Mouse (Mus musculus): ENCODE data around the gene Pdlim5.
"Not testable (repeated sequence)": the region's sequence is repeated elsewhere in the genome, so short reads cannot be mapped to it uniquely, and the experiment has no call there.

Pdlim5 gene

DNA sequence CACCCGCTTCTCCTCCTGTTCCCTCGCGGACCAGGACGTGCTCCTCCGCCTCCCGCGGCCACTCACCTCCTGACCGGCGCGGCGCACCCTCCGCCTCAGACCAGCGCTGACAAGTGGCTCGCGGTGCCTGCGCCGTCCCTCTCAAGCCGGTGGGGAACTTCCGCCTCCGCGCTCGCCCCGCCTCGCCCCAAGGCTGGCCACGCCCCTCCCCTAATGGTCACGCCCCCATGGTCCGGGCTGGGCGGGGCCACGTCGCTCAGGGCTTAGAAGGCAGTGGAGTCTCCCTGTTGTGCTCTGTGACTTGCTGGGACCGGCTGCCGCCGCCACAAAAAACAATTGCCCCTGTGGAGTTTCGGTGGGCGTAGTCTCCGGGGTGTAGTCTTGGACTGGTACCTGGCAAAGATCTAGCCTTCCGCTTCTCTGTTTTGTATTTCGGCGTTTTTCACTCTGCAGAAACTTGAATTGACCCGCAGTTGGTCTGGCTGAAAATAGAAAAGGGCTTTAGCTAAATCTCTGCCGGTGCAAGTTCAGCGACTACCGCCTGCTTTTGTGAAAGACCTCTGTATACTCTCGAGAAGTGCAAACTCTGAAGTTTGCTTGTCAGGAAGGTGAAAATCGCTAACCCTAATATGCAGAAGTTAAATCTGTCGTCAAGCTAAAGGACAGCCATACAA lies at the start of gene Pdlim5:
TSS of gene Pdlim5 (minus strand) at position 177 of the 674 bp plus-strand sequence.
- peak; percentile 97 for DNase-seq

DNA sequence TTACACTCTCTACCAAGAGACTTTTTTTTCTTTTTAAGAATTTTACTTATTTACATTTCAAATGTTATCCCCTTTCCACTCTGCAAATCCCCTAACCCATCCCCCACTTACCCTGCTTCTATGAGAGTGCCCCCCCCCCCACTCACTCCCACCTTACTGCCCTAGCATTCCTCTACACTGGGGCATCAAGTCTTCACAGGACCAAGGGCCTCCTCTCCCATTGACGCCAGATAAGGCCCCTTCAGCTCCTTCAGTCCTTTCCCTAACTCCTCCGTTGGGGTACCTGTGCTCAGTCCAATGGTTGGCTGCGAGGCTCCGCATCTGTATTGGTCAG lies 48.2 kb upstream of the Pdlim5 start:
- DNase-seq = no peak

DNA sequence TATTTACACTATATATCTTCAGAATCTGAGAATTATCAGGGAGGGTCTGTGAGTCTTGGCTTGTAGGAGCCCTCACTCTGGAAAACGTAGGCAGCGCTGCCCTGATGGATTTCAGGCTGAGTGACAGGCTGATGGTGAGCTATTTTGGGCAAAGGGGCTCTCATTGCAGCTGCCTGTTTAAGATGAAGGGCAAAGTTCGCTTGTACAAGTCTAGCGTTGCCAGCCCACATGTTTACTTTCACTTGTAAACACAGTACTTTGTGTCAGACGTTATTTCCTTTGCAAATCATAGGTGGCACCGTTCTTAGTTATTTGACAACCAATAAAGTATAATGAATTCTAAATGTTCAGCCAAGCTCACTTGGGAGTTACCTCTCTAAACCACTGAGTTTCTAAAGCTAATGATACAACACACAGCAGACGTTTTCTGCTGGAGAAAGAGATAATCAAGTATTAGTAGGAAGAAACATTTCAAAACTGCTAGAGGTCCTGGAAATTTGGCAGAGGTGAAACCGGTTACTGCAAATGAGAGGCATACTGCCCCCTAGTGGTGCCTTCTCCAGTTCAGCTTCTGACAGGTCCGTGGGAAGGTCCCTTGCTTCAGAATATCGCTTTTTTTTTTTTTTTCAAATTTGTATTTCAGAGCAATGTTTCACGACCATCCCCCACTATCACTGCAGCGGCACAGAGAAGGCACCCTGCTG lies 47.7 kb upstream of the Pdlim5 start:
- DNase-seq = peak; percentile 94

DNA sequence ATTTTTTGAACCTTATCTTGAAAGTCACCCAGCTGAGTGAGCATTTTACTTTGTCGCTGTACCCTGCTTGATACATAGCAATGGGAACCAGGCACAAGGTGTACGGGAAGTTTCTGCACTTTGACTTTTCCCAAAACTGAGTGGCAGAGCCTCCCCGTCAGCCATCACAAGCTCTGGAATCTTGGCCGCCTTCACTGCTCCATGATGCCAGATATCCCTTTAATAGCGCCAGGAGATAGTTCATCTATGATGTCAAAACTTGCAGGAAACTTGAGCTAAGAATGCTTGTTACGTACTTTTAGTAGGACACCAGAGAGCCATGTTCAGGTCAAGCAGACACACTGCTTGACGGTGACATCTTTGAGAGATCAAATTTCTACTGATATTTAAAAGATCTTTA lies 46.7 kb upstream of the Pdlim5 start:
- DNase-seq = no peak

DNA sequence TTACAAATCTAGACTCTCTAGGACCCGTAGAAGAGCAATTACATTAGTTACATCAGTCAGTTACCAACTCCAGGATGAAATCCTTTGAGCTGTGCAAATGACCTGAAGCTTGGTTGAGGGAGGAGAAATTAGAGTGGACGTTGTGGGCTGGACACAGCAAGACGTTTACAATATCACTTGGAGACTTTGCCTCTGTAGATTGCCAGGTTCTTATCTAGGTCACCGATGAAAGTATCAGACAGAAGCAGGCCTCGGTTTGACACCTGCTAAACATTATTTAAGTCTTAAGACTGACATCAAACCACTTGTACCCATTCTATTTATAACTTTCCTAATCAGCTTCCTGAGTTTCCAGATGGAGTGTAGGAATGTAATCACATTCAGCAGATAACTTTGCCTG lies 45.6 kb upstream of the Pdlim5 start:
- no peak for DNase-seq

DNA sequence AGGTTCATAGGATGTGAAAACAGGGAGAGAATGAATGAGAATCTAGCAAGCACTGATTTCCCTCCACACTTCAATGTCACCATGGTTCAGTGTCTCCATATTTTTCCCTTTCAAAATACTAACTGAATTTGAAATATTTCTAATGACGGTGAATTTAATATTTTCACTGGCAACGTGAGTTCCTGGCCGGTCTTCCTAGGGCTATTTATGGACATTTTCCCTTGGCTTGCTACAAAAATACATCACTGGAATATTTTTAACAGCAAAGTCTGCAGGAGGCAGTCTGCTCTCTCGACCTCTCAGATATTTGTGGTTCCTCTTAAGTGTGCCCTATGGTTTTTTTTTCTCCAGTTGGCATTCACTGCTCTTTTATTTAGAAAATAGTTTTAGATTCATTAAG lies 44.7 kb upstream of the Pdlim5 start:
- DNase-seq = peak; percentile 21

DNA sequence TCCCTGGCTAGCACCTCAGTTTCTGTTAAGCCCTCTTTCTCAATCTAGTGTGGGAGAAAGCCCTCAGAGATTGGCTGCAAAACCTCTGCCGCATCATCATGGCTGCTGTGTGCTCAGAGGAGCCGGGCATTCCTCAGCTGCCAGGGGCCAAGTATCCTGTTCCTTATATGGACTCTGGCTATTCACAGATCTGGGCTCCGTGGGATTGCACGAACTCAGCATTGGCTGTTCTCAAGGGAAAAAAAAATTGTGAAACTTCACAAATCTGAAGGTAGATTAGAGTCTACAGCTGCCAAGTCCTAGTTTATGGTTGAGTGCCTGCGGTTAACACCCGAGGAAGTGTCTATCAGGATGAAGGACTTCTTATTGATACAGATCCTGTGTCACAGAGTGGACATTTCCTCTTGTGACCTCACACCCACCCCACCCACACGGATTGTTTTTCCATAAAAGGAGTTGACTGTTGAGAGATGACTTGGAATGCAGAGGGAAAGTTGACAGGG lies 44.1 kb upstream of the Pdlim5 start:
- peak; percentile 71 for DNase-seq

DNA sequence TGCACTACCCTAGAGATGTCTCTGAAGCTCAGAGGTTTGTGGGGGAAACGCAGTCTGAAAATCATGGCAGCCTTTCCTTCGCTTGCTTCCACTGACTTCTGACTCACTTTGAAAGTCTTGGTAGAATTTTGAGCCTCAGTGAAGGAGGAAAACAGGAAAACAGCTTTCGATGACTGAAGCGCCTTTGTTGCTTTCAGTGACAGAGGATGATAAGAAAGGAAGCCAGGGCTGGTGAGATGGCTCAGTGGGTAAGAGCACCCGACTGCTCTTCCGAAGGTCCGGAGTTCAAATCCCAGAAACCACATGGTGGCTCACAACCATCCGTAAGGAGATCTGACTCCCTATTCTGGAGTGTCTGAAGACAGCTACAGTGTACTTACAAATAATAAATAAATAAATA lies 43.1 kb upstream of the Pdlim5 start:
- DNase-seq = not testable (repeated sequence)

DNA sequence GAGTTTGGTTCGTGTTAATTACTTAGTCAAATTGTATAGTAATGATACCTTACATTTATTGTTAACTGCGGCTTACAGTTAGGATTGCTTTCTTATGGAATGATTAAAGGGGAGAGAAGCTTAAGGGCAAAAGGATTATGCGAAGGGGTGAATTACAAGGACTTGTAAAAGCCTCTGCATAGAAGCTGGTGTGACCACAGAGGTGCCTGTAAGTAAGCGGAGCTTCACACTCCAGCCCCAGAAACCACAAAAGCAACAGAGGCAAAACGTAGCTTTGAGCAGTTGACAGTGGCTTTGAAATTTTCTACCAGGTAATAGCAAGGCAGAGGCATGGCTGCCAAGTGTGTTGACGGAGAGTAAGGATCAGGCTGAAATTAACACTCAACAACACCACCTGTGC lies 41.3 kb upstream of the Pdlim5 start:
- DNase-seq = no peak

DNA sequence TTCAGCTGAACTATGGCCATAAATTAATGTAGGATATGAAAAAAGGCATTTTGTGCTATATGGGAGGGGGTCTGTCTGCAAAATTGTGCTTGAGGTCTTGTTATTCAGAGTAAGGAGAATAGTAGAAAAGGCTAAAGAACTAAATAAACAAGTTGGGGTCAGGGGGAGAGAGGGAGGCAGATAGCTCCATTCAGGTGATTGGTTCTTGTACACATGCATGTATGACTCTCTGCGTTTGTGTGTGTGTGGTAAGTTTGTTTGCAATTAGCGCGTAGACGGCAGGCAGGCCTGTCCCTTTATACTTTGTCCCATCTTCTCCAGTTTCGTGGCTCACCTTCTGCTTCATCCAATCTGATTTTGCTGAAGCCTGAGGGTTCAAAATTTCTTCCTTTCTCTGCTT lies 40.7 kb upstream of the Pdlim5 start:
- DNase-seq = no peak

DNA sequence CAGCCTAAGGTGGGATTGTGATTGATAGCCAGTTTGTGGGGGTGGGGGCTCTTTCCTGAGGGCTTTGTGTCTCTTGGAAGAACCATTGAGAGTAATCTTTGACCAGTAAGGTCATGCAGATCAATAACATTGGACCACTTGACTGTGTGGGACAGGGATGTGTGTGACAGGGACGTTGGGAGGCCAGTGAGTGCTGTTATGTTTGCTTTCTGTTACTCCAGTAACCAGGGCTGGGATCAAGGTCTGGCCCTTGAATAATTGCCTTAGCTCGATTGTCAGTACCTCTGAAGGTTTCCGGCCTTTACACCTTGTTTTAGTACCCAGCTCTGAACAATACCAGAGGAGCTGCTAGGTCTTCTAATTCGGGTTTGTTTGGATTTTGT lies 39.3 kb upstream of the Pdlim5 start:
- DNase-seq = no peak

DNA sequence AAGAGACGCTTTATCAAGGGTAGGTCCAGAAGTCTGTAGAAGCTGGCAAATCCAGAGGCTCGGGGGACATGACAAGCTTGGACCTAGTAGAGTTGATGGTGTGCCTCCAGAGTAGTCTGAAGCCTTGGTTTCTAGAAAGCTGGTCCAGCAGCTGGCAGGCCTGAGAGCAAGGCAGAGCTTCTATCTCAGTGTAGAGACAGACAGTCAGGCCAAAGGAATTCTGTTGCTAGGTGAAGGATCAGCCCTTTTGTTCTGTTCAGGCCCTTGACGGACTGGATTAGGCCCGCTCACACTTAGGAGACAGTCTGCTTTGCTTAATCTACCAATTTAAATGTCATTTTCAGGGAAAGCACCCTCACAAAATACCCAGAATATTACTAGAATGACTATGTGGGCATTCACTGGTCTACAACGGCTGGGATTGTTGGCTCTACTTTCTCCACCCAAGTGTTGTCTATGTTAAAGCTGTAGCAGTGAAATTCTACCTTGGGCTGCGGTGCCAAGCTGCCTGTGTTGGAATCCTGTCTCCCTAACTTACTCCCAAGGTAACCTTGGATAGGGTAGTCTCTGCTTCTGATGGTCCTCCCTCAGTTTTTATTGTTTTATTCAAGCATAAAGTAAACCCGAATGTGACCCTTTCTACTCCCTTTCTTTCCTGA lies 38.8 kb upstream of the Pdlim5 start:
- DNase-seq = no peak

DNA sequence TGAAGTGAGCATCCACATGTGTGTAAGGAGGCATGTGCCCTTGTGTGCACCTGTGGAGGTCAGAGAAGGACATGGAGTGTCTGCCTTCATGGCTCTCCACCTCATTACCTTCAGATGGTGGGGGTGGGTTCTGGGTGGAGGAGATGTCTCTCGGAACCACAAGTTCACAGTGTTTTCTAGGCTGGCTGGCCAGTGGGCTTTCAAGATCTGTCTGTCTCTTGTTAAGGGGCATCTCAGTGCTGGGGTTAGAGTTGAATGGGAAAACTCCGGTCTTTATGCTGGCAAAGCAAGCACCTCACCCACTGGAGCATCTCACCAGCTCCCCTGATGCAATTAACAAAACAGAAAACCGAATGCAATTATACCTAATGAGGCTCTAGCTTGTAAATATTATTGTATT lies 36.0 kb upstream of the Pdlim5 start:
- DNase-seq = no peak

DNA sequence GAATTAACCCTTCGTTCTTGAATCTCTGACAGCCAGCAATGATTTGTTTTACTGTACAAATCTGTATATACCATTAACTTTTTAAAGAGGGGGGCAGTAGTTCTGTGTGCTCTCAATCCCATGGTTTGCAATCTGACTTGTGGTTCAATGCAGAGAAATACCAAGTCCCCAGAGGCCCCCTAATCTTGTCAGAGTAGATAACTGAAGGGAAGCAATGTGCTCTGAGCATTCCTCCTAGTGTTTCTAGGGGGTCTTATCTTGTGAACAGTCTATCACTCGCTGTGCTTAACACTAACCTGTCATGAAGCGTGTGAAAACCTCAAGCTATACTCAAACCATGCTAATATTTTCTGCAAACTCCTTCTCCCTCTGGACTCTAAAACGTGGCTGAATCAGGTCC lies 34.6 kb upstream of the Pdlim5 start:
- no peak for DNase-seq

DNA sequence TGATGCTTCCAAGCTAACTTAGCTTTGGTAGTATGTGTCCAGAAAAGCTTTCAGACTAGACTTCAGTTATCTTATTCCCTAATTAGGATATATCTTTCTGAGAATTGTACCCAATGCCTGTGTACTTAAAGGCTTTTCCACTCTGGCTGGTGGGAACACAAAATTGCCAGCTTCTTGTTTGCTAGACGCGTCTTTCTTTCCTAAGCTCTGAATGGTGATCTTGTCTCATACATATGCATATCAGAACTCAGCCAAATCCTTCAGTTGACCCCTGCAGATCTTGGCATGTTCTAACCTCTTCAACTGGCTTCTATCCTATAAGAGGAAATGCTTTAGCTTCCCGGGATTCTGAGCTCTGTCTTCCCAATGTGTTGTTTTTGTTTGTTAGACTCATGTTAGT lies 31.3 kb upstream of the Pdlim5 start:
- DNase-seq = no peak

DNA sequence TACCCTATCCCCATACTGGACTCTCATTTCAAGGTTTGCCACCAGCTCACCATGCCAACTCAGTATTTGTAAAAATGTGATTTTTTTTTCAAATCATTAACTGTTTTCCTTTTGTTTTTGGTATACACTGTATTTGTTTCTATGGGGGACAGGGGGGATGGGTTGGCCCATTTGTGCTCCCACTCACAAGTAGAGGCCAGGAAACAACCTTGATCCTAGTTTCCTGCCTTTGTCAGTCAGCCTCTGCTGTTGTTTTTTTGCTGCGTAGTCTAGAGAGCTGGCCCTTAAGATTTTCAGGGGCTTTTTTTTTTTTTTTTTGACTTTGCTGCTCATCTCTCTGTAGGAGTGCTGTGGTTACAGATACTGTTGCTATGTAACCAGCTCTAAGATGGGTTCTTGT lies 28.6 kb upstream of the Pdlim5 start:
- no peak for DNase-seq

DNA sequence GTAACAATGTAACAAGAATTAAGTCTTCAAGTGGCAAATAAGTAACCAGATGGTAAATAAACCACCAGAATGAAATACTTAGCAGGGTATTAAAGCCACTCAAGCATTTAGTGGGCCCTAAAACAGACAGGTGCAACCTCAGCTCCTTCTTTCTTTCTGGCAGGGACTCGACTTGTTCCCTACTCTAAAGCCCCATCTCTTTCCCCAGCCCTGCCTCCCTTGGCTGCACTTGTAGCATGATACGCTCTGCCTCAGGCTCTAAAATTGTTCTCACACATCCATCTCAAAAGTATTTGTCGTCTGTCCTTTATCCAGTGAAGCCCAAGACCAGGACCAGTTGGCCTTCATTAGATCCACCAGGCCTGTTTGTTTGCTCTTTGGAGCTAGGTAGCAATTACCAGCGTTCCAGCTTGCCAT lies 28.0 kb upstream of the Pdlim5 start:
- peak; percentile 85 for DNase-seq

DNA sequence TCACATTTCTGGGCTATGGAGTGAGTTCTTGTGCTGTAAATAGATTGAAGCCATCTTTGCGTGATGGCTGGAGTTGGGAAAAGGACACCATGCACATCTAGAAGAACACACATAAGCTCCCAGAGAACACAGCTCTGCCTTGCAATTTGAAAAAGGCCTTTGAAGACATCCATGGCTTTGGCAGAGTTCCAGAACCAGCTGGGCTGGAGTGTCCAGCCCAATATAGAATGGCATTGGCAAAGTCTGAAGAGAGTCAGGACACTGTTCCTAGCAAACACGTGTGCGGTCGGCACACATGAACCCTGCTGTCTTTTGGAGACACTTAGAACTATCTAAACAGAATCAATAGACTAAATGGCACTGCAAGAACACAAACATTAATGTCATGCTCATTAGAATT lies 26.7 kb upstream of the Pdlim5 start:
- DNase-seq = no peak

DNA sequence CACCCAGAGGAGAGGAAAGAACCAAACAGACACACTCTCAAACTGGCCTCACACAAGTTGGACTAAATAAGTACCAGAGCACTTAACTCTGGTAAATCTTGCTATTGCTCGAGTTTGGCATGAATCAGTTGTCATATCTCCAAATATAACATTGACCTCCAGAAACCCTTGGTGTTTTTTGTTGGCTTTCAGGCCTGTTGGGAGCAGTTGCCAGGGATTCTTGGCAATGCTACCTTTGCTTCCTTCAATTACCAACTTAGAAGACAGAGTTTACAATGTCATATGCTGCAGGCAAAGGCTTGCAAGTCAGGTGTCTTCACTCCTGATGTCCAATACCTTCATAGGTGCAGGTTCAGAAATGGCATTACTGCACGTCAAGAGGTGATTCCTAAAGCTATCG lies 26.0 kb upstream of the Pdlim5 start:
- DNase-seq = peak; percentile 15

DNA sequence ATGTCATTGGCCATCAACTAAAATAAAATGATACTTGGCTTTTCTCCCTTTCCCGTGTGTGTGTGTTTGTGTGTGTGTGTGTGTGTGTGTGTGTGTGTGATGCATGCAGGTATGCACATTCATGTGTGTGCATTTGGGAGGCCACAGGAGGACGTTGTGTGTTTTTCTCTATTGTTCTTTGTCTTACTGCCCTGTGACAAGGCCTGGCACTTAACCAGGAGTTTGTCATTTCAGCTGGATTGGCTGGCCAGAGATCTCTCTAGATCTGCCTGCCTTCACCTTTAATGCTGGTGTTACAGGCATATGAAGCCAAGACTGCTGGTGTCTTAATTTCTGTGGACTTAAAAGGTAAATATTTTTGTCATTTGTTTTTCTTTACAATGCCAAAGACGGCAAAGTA lies 22.5 kb upstream of the Pdlim5 start:
- no peak for DNase-seq

DNA sequence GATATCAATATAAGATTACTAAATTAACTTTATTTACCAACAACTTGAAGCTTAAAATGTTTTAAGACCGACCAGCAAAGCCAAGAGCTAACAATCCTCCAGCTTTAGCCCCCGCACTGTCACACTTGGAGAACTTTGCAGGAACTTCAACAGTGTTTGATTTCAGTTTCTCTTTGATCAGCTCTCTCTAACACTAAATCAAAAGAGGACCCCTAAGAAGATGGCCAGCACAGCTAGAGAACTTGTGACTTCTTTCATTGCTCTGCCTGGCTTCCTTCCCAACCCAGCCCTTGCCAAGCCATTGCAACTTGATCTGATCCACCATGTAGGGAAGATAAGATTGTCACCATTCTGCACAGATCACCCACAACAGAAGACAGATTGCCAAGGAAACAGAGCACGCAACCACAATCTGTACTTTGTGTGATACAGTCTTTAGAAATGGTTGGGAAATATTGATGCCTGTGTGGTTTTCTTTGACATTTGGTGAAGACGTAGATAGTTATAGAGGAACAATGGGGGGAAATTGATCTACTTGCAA lies 17.9 kb upstream of the Pdlim5 start:
- no peak for DNase-seq

DNA sequence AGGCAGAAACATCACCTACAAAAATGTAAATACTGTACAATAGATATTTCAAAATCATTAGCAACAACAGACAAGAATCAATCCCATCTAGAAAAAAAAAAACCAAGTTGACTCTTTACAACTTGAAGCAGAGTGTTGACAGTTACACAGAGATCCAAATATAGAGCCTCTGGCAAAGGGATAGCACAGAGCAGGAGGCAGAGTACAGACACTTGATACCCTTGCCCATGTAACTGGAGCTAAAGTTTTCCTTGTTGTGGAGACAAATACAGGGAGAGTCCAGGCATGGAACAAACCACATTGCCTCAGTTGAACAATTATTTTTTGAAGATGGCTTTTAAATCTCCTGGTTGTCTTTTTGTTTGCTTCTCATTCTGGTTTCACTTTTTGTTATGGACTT lies 15.4 kb upstream of the Pdlim5 start:
- DNase-seq = no peak

DNA sequence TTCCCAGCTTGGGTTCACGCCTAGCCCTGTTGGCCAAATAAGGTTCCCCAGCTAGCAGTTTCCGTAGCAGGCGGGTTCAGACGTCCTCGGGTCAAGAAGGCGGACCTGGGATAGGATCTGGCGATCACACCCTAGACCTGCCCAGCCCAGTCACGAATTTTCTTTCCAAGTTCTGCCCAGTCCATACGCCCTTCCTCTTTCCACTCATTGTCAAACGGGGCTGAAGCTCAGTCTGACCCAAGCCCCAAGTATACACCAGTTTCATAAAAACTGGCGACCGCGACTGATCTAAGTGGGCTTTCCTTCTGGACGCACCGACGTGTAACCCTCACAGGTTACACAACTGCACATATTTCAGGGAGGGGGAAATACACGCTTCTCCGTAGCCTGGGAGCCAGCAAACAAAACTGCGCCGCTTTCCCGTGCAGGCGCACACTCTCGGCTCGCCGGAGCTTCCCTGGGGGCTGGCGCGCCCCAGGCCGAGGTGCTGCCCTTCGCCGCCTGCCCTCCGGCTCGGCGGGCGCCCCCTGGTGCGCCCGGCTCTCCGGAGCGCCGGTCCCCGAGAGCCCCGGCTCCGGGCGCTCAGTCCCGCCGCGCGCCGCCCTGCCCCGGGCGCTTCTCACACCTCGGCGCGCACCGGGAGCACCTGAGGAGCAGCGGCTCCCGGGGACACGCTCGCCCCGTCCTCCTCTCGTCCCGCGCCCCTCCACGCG lies 544 bp downstream of the Pdlim5 start:
- DNase-seq = peak; percentile 87
